Mouse (Mus musculus) embryonic facial prominence, embryonic 14.5 days (tissue): Measurements from ENCODE around the gene Hsd17b10. TPM values are rescaled to one million over a fixed set of nuclear protein-coding genes. Genes with fewer than 3 reads are reported as not detected.

Experiments
- ATAC-seq: fragments of 200-750 bp; cut with Nextera tagmentation; 2 replicates; pipeline ENCODE4 v1.8.0; 2017; ENCODE audit warnings: low read depth, moderate number of reproducible peaks, moderate TSS enrichment
- DNase-seq: peaks from one replicate; pipeline ENCODE4 v3.0.0-alpha.2; 2015; ENCODE audit warnings: low spot score
- H3K27ac ChIP-seq: fragments of 300-500 bp; sonication (generic); replicated peaks from 2 replicates; pipeline ENCODE4 v1.5.1; 2014; ENCODE audit warnings: low read depth, mild to moderate bottlenecking, low read length, moderate library complexity
- H3K27me3 ChIP-seq: fragments of 300-500 bp; sonication (generic); replicated peaks from 2 replicates; pipeline ENCODE4 v1.6.1; 2014; ENCODE audit warnings: low read length; ENCODE audit not compliant: control insufficient read depth, insufficient read depth
- H3K36me3 ChIP-seq: fragments of 300-500 bp; sonication (generic); 2 replicates; pipeline ENCODE4 v1.6.1; 2014; ENCODE audit warnings: low read length, mixed read lengths; ENCODE audit not compliant: control insufficient read depth, insufficient read depth
- H3K4me1 ChIP-seq: fragments of 300-500 bp; sonication (generic); 2 replicates; pipeline ENCODE4 v1.6.1; 2014; ENCODE audit warnings: antibody characterized with exemption, low read length; ENCODE audit not compliant: control insufficient read depth, insufficient read depth
- H3K4me2 ChIP-seq: fragments of 300-500 bp; sonication (generic); 2 replicates; pipeline ENCODE4 v1.6.1; 2014; ENCODE audit warnings: low read depth, mild to moderate bottlenecking, low read length, moderate library complexity, mixed read lengths
- H3K4me3 ChIP-seq: fragments of 300-500 bp; sonication (generic); 2 replicates; pipeline ENCODE4 v1.5.1; 2014; ENCODE audit warnings: low read depth, mild to moderate bottlenecking, low read length
- H3K9ac ChIP-seq: fragments of 300-500 bp; sonication (generic); 2 replicates; pipeline ENCODE4 v1.6.1; 2014; ENCODE audit warnings: low read depth, mild to moderate bottlenecking, low read length, moderate library complexity, mixed read lengths
- H3K9me3 ChIP-seq: fragments of 300-500 bp; sonication (generic); 2 replicates; pipeline ENCODE4 v1.6.1; 2016; ENCODE audit warnings: low read length; ENCODE audit not compliant: control insufficient read depth
- WGBS: fragments of 180-500 bp; shearing (Covaris S2); extraction: QIAGEN DNeasy Blood & Tissue Kit; methylation state at CpG from one replicate; pipeline ENCODE4 v1.1.7; 2014; 5-methylcytosine and 5-hydroxymethylcytosine counted together
- polyA plus RNA-seq: library from polyadenylated mRNA; unstranded; fragments of >200 nt; fragmentation: Nextera tagmentation; extraction: Ambion mirVana; gene quantifications from 2 replicates; pipeline ENCODE4 v1.2.1, GENCODE M21; 2014

Hsd17b10 gene
- polyA plus RNA-seq, 1 experiment from 2014 or later = 188 TPM

DNA sequence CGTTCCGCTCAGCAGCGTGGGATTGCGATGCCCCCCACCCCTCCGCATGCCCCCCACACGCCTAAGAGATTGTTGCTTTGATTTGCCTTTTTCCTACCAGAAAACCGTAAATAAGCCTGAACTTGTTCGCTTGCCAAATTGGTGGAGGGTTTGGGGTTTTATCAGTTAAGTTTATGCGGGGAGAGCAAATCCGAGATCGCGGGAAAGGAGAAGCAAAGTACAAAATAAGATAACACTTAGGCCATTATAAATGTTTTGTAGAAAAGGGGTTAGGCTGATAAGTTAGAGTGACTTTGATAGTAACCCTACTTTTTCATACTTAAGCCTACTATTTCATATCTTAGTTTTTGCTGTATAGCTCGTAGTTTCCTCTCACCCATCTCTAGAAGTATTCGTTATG, 15.5 kb downstream of the Hsd17b10 start:
- WGBS = 26% methylated on average over 14 of the region's 14 CpGs
- Histone ChIP-seq H3K27me3 (peaks cover 28% of the 10 kb centered on the region), H3K36me3 (no peaks in the 10 kb centered on the region), H3K27ac (peak overlapping the region; percentile 95), H3K4me1 (no peaks in the 10 kb centered on the region), H3K9ac (peak overlapping the region; percentile 74), H3K9me3 (no peaks in the 10 kb centered on the region), H3K4me2 (peak overlapping the region; percentile 58), H3K4me3 (peak overlapping the region; percentile 59)
- DNase-seq (no peak), ATAC-seq (no peak)

DNA sequence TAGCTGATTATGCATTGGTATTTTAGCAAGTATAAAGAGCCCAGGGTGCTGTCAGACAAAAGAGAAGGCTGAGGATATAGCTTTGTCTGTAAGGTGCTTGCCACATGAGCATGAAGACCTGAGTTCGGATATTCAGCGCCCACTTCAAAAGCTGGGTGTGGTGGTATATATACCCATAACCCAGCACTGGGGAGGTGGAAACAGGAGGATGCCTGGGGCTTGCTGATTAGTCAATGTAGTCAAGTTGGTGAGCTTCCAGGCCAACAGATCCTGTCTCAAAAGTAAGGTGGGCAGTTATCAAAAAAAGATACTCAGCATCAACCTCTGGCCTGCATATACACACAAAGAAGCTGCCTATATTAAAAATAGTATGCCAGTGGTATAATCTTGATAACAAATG, 17.6 kb downstream of the Hsd17b10 start:
- 0 out of 2 replicates have a peak, but pooled peaks cover 12% of the 10 kb centered on the region for H3K36me3 ChIP-seq
- no peak for DNase-seq
- peaks cover 32% of the 10 kb centered on the region for H3K27me3 ChIP-seq
- H3K27ac ChIP-seq = no peak overlapping the region
- H3K4me3 ChIP-seq = no peak overlapping the region
- H3K4me2 ChIP-seq = no peak overlapping the region
- 90% methylated on average over 2 of the region's 2 CpGs for WGBS
- no peaks in the 10 kb centered on the region for H3K9me3 ChIP-seq
- no peak overlapping the region for H3K9ac ChIP-seq
- ATAC-seq = no peak
- H3K4me1 ChIP-seq = no peaks in the 10 kb centered on the region

DNA sequence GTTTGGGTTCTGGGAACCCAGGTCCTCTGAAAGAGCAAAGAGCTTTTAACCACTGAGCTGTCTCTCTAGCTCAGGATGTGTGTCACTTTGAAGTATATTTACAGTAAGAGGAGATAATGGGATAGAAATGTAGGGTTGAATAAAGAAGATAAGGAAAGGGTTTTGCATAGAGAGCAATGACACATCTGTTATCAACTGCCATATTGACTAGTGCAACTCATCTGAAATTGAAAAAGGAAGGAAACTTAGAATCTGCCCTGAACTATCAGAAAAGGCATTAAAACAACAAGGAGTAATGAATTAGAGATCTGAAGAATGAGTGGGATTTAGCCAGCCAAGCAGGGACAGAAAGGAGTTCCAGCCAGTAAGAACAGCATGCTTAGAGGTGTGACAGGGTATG, 38.2 kb downstream of the Hsd17b10 start:
- Histone ChIP-seq H3K27me3 (peaks cover 26% of the 10 kb centered on the region), H3K4me3 (no peak overlapping the region), H3K36me3 (peaks cover 43% of the 10 kb centered on the region), H3K27ac (no peak overlapping the region), H3K4me1 (no peaks in the 10 kb centered on the region), H3K4me2 (no peak overlapping the region), H3K9me3 (no peaks in the 10 kb centered on the region), H3K9ac (no peak overlapping the region)
- DNase-seq (no peak), ATAC-seq (no peak)

DNA sequence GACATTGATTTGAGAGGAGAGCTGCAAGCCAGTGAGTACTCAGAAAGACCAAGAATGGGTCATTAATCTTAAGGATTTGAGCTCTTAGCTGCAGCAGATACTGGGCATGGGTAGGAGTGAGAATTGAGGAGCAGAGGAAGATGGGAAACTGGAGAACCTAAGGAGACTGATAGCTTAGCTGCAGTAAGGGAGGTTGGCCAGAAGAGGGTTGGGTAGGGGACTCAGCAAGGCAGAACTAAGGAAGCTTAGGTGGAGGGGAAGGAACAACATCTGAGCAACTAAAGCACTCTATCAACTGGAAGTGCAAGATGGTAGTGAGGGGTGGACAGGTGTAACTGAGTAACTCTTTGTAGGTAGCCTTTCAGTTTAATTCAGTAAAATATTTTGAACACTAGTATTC, 45.6 kb downstream of the Hsd17b10 start:
- Histone ChIP-seq H3K4me2 (no peak overlapping the region), H3K27ac (no peak overlapping the region)

DNA sequence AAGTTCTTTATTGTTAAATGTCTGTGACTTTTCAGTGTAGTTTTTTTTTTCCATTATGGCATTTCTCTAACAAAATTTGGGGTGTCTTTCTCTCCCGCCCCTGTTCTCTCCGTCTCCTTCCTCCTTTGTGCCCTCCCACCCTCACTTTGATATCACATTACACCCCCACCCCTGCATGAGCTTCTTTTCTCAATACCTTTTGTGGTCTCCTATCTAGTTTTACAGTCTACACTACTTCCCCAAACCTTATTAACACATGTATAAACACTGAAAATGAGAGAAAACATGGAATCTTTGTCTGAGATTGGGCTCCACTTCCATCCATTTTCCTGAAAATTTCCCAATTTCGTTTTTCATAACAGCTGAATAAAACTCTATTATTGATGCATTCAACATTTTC, 50.9 kb downstream of the Hsd17b10 start:
- H3K27me3 ChIP-seq = peaks cover 27% of the 10 kb centered on the region
- 67% methylated on average over 3 of the region's 3 CpGs for WGBS
- no peak overlapping the region for H3K9ac ChIP-seq
- H3K4me1 ChIP-seq = no peaks in the 10 kb centered on the region
- no peak for ATAC-seq
- peaks cover 23% of the 10 kb centered on the region for H3K36me3 ChIP-seq
- H3K4me2 ChIP-seq = no peak overlapping the region
- DNase-seq = no peak
- H3K9me3 ChIP-seq = no peaks in the 10 kb centered on the region
- H3K27ac ChIP-seq = no peak overlapping the region
- no peak overlapping the region for H3K4me3 ChIP-seq

More for the DNA sequence above, 45.6 kb downstream of the Hsd17b10 start:
- Histone ChIP-seq H3K4me1 (no peaks in the 10 kb centered on the region), H3K27me3 (peaks cover 29% of the 10 kb centered on the region), H3K9ac (no peak overlapping the region), H3K9me3 (no peaks in the 10 kb centered on the region), H3K4me3 (no peak overlapping the region), H3K36me3 (peaks cover 35% of the 10 kb centered on the region)
- ATAC-seq = no peak
- no peak for DNase-seq

Other genes starting within 250 kb of the Hsd17b10 start
- 47.2 and 50.6 TPM in 2 replicates for gene Huwe1, start 201.0 kb upstream of the Hsd17b10 start, polyA plus RNA-seq
- gene Ribc1, start 14.4 kb downstream of the Hsd17b10 start, polyA plus RNA-seq = 3.2 and 4.6 TPM in 2 replicates
- gene Smc1a, start 14.6 kb downstream of the Hsd17b10 start, polyA plus RNA-seq = 84.1 and 95.4 TPM in 2 replicates
- 4.6 and 5.6 TPM in 2 replicates for gene Iqsec2, start 142.4 kb downstream of the Hsd17b10 start, polyA plus RNA-seq
- gene Kdm5c, start 231.2 kb downstream of the Hsd17b10 start, polyA plus RNA-seq = 24.9 and 25.5 TPM in 2 replicates